Comparison of ENCODE assay signal across 20 mouse cellular contexts in genomic region chr12:33040811-33041210, GRCm38 (mm10). TPM values are rescaled to one million over a fixed set of nuclear protein-coding genes. Genes with fewer than 3 reads are reported as not detected.
A peak's percentile ranks its signal among the peaks of the same experiment; 100 is the strongest.
DNase-seq lines count a peak whose midpoint lies in the region; ATAC-seq and TF ChIP-seq lines count a peak whose summit lies in the region.
"Had no signal": no experiment of that assay in that cellular context is flagged by ENCODE, and none has a peak within 500 bp of the region (broad histone marks: within the 10 kb centered on the region; RNA-seq: fewer than 3 reads in every experiment).

No protein-coding gene starts in this region.

- no peak for ATAC-seq in liver, embryonic 11.5 days (replicated peaks; ENCODE audit: low FRiP score)
- peak; percentile 58 for ATAC-seq in megakaryocyte, adult 5-6 weeks (ENCODE audit: poor library complexity, severe bottlenecking)
- no peak for ATAC-seq in midbrain, embryonic 13.5 days
- no peak for ATAC-seq in forebrain, embryonic 15.5 days (replicated peaks)
- ATAC-seq: liver, embryonic 12.5 days had no signal

- H3K9ac ChIP-seq in liver, adult 2 months (ENCODE audit: low read depth, low read length), result no peak overlapping the region
- H3K9ac ChIP-seq in liver, embryonic 11.5 days (ENCODE audit: low read depth, low read length), result no peak overlapping the region
- H3K9ac ChIP-seq in midbrain, embryonic 13.5 days (replicated peaks), result no peak overlapping the region
- no peak overlapping the region for H3K9ac ChIP-seq in forebrain, embryonic 15.5 days (replicated peaks)
- H3K9ac ChIP-seq: heart, embryonic 12.5 days; hindbrain, embryonic 15.5 days; liver, embryonic 12.5 days; midbrain, embryonic 12.5 days had no signal

- no peaks in the 10 kb centered on the region for H3K27me3 ChIP-seq in liver, adult 2 months (ENCODE audit: control insufficient read depth, insufficient read depth, low read length)
- H3K27me3 ChIP-seq in liver, embryonic 11.5 days (replicated peaks; ENCODE audit: control insufficient read depth, insufficient read depth, low read length), result 0 out of 2 replicates have a peak, but pooled peaks cover 2% of the 10 kb centered on the region
- H3K27me3 ChIP-seq in midbrain, embryonic 13.5 days, result peaks cover 33% of the 10 kb centered on the region
- H3K27me3 ChIP-seq in forebrain, embryonic 15.5 days, result 0 out of 2 replicates have a peak, but pooled peaks cover 6% of the 10 kb centered on the region
- H3K27me3 ChIP-seq: hindbrain, embryonic 15.5 days had no signal

- H3K4me3 ChIP-seq in liver, adult 2 months (ENCODE audit: insufficient read depth, low read depth, low read length), result no peak overlapping the region
- H3K4me3 ChIP-seq in liver, embryonic 11.5 days (ENCODE audit: low read depth, low read length), result no peak overlapping the region
- no peak overlapping the region for H3K4me3 ChIP-seq in bone marrow macrophage, adult 2 months (ENCODE audit: insufficient read depth, low read length)
- H3K4me3 ChIP-seq in midbrain, embryonic 13.5 days (replicated peaks), result no peak overlapping the region
- H3K4me3 ChIP-seq in forebrain, embryonic 15.5 days, result no peak overlapping the region
- H3K4me3 ChIP-seq: forebrain, embryonic 10.5 days; heart, embryonic 12.5 days; hindbrain, embryonic 15.5 days; liver, embryonic 12.5 days; midbrain, embryonic 12.5 days had no signal

- H3K4me1 ChIP-seq in liver, adult 2 months (ENCODE audit: control insufficient read depth, insufficient read depth, low read length), result peaks cover 5% of the 10 kb centered on the region; the same call in 1 of the 2 replicates
- H3K4me1 ChIP-seq in liver, embryonic 11.5 days (replicated peaks; ENCODE audit: control insufficient read depth, insufficient read depth, low read length), result no peaks in the 10 kb centered on the region
- peaks cover 59% of the 10 kb centered on the region for H3K4me1 ChIP-seq in bone marrow macrophage, adult 2 months (ENCODE audit: control insufficient read depth, insufficient read depth, low read length)
- peaks cover 16% of the 10 kb centered on the region for H3K4me1 ChIP-seq in midbrain, embryonic 13.5 days (replicated peaks)
- H3K4me1 ChIP-seq in forebrain, embryonic 15.5 days, result peaks cover 20% of the 10 kb centered on the region

- WGBS in liver, adult 2 months, result 14% methylated on average over 2 of the region's 2 CpGs
- 63% methylated on average over 2 of the region's 2 CpGs for WGBS in liver, embryonic 11.5 days
- WGBS in midbrain, embryonic 13.5 days, result 91% methylated on average over 2 of the region's 2 CpGs
- 90% methylated on average over 2 of the region's 2 CpGs for WGBS in forebrain, embryonic 15.5 days

- no peak overlapping the region for H3K4me2 ChIP-seq in liver, embryonic 11.5 days
- H3K4me2 ChIP-seq in midbrain, embryonic 13.5 days (replicated peaks), result no peak overlapping the region
- H3K4me2 ChIP-seq in forebrain, embryonic 15.5 days (replicated peaks), result no peak overlapping the region
- H3K4me2 ChIP-seq: heart, embryonic 12.5 days; hindbrain, embryonic 15.5 days; liver, embryonic 12.5 days; midbrain, embryonic 12.5 days had no signal

- no peaks in the 10 kb centered on the region for H3K79me2 ChIP-seq in liver, adult 2 months (ENCODE audit: control insufficient read depth, insufficient read depth, low read length)

- no peaks in the 10 kb centered on the region for H3K9me3 ChIP-seq in liver, embryonic 11.5 days (ENCODE audit: control insufficient read depth, low read length)
- 0 out of 2 replicates have a peak, but pooled peaks cover 2% of the 10 kb centered on the region for H3K9me3 ChIP-seq in midbrain, embryonic 13.5 days
- no peaks in the 10 kb centered on the region for H3K9me3 ChIP-seq in forebrain, embryonic 15.5 days
- H3K9me3 ChIP-seq: forebrain, embryonic 10.5 days; heart, embryonic 12.5 days; hindbrain, embryonic 15.5 days; liver, embryonic 12.5 days; midbrain, embryonic 12.5 days had no signal

- peak; percentile 72 for DNase-seq in liver, adult 2 months (ENCODE audit: extremely low read depth, low read depth, low spot score)
- DNase-seq in liver, embryonic 11.5 days (ENCODE audit: low spot score), result no peak
- peak; percentile 38 for DNase-seq in CD4-positive helper T cell, adult 2 months (ENCODE audit: low read depth, low spot score)
- DNase-seq in urinary bladder, postnatal 4 days (ENCODE audit: low spot score in 2 of 2), result no peak
- DNase-seq: adrenal gland, postnatal 14 days; cerebellum, adult 9-10 months; heart, postnatal 36 days; kidney, adult 9 months; kidney, postnatal 36 days; thymus, postnatal 36 days had no signal

- H3K36me3 ChIP-seq in liver, adult 2 months (ENCODE audit: control insufficient read depth, insufficient read depth, low read length), result no peaks in the 10 kb centered on the region
- no peaks in the 10 kb centered on the region for H3K36me3 ChIP-seq in liver, embryonic 11.5 days (ENCODE audit: control insufficient read depth, insufficient read depth, low read length)
- H3K36me3 ChIP-seq in midbrain, embryonic 13.5 days, result no peaks in the 10 kb centered on the region
- H3K36me3 ChIP-seq in forebrain, embryonic 15.5 days, result no peaks in the 10 kb centered on the region
- H3K36me3 ChIP-seq: forebrain, embryonic 10.5 days; heart, embryonic 12.5 days; hindbrain, embryonic 15.5 days; liver, embryonic 12.5 days; midbrain, embryonic 12.5 days had no signal

- TF ChIP-seq CTCF in liver, adult 2 months (IDR thresholded peaks at IDR 0.05; ENCODE audit: low read depth, low read length), result no peak
- no peak for TF ChIP-seq CTCF in bone marrow macrophage, adult 2 months (IDR thresholded peaks at IDR 0.05; ENCODE audit: low read depth, low read length)

- no peak overlapping the region for H3K27ac ChIP-seq in liver, adult 2 months (replicated peaks; ENCODE audit: insufficient read depth, low read depth, low read length)
- H3K27ac ChIP-seq in liver, embryonic 11.5 days (ENCODE audit: low read depth, low read length), result no peak overlapping the region
- peak overlapping the region; percentile 86 for H3K27ac ChIP-seq in bone marrow macrophage, adult 2 months (ENCODE audit: insufficient read depth, low read depth, low read length)
- H3K27ac ChIP-seq in midbrain, embryonic 13.5 days, result no peak overlapping the region
- no peak overlapping the region for H3K27ac ChIP-seq in forebrain, embryonic 15.5 days (replicated peaks)
- H3K27ac ChIP-seq: forebrain, embryonic 10.5 days; hindbrain, embryonic 15.5 days; liver, embryonic 12.5 days; midbrain, embryonic 12.5 days had no signal

- no peak for TF ChIP-seq POLR2A in liver, adult 2 months (IDR thresholded peaks at IDR 0.05; ENCODE audit: extremely low read depth, insufficient read depth, low read length)
- TF ChIP-seq POLR2A in bone marrow macrophage, adult 2 months (IDR thresholded peaks at IDR 0.05; ENCODE audit: borderline replicate concordance, low read depth, low read length), result no peak

RNA-seq across cellular contexts. Expression of gene Cdhr3, which starts 51.9 kb away (rescaled TPM):
- not detected in 2 replicates for total RNA-seq in liver, adult 2 months (2014; rRNA removed)
- polyA plus RNA-seq in liver, adult 2 months (2012; rRNA removed), result not detected in 2 replicates
- polyA plus RNA-seq in liver, embryonic 11.5 days (2014; fragmentation: Nextera tagmentation; extraction: Ambion mirVana), result not detected in 2 replicates
- polyA plus RNA-seq in bone marrow macrophage, adult 2 months (2012; ENCODE audit: insufficient read depth, insufficient read length, missing spikeins), result 0.19 and 0.27 TPM in 2 replicates
- total RNA-seq in megakaryocyte, adult 5-6 weeks (2015), result not detected in 2 replicates
- total RNA-seq in megakaryocyte, adult 5-6 weeks (2017), result not detected in 2 replicates
- polyA plus RNA-seq in midbrain, embryonic 13.5 days (2015; fragmentation: Nextera tagmentation; extraction: Ambion mirVana), result 0.14 TPM in 1 of 2 replicates, not detected in the other
- 0.20 and 0.29 TPM in 2 replicates for polyA plus RNA-seq in forebrain, embryonic 15.5 days (2015; fragmentation: Nextera tagmentation; extraction: Ambion mirVana)
- total RNA-seq: adrenal gland, postnatal 14 days; neutrophil, adult 5-6 weeks had no signal
- polyA plus RNA-seq: forebrain, embryonic 10.5 days; liver, embryonic 12.5 days had no signal

Comparison
In these comparisons a context has a peak if more than half of its experiments do, and no peak if none do; other contexts are left out.
1. DNase-seq: peak in liver, adult 2 months (single experiment) and CD4-positive helper T cell, adult 2 months (single experiment); none in liver, embryonic 11.5 days (single experiment) and urinary bladder, postnatal 4 days (0 of 2).